Mouse (Mus musculus) cortical plate, adult 2 months (tissue): ENCODE data around the gene Odc1.

Experiments
- CTCF ChIP-seq: fragments of 200-500 bp; IDR thresholded peaks from 2 replicates; pipeline ENCODE4 v1.5.1; 2011; ENCODE audit warnings: mild to moderate bottlenecking, control low read depth, low read length; ENCODE audit not compliant: insufficient read depth; ENCODE audit errors: extremely low read depth
- POLR2A ChIP-seq: fragments of 200-500 bp; IDR thresholded peaks from 2 replicates; pipeline ENCODE4 v1.6.1; 2011; ENCODE audit warnings: mild to moderate bottlenecking, low read length, control low read depth; ENCODE audit not compliant: insufficient read depth; ENCODE audit errors: extremely low read depth

- no peak for TF ChIP-seq POLR2A
- TF ChIP-seq CTCF = no peak
These were observed 43.8 kb downstream of the Odc1 start for GRCm38 (mm10) chr12:17588436-17588835.
